Mouse (Mus musculus): ENCODE measurements around the gene Chst11. TPM values are rescaled to one million over a fixed set of nuclear protein-coding genes. Genes with fewer than 3 reads are reported as not detected.

Gene Chst11
- polyA plus RNA-seq, 1 experiment: 22.7 TPM

DNA sequence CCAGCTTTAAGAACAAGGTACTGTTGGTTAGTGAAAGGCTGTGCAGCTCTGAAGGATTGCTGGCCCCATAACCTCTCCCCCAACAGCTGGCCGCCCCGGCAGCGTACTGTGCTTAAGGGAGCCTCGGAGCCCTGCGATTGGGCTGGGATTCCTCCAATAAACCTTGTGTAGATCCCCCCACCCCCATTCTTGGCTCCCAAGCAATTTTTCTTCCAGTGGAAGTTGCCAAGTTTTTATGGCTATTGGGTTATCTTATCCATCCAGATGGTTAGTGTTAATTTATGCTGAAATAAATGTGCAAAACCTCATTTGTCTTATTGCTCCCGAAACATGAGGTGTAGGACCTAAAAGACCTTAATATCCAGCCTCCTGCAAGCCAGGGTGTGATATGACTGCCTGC, 166.1 kb downstream of the Chst11 start:
- no peak for TF ChIP-seq CTCF (IDR thresholded peaks at IDR 0.05; ENCODE audit: borderline replicate concordance, extremely low read depth, insufficient read depth, insufficient read length)
- TF ChIP-seq POLR2A (IDR thresholded peaks at IDR 0.05; ENCODE audit: borderline replicate concordance, extremely low read depth, insufficient read depth, insufficient read length, poor library complexity, severe bottlenecking): no peak
- DNase-seq (ENCODE audit: low read depth): peak; percentile 75

DNA sequence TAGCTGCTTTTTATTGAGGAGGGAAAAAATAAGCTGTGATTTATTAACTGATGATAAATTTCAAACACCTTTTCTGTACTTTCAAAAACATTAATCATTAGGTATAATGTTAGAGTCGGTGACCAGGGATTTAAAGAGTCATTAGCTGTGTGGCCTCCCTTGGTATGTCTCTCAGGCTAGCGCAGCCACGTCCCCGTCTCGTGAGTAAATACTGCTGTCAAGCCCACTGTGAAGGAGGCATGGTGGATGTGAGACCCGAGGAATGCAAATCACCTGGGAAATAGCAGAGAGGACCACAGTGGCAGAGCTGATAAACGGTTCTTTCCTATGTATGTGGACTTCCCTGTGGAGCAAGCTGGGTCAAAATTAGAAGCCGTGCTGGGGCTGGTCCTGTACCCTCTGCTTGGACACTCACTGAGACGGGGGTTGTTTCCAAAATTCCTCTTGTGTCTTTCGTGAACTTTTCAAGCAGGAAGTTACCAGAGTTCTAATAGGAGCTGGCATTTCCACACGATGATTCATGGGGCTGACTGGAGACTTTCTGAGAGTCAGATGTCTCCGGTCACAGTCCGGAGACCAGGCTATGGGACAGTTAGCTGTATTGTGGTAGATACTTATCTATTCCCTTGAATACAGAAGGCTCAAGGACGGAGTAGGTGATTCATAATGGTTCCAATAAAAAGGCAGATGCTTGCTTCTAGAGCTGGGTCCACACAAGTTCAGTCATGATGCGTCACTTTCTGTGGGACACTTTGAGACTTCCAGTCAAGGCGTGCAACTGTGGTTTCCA, 166.8 kb downstream of the Chst11 start:
- no peak for TF ChIP-seq POLR2A (IDR thresholded peaks at IDR 0.05; ENCODE audit: borderline replicate concordance, extremely low read depth, insufficient read depth, insufficient read length, poor library complexity, severe bottlenecking)
- TF ChIP-seq CTCF (IDR thresholded peaks at IDR 0.05; ENCODE audit: borderline replicate concordance, extremely low read depth, insufficient read depth, insufficient read length): no peak
- no peak for DNase-seq (ENCODE audit: low read depth)

DNA sequence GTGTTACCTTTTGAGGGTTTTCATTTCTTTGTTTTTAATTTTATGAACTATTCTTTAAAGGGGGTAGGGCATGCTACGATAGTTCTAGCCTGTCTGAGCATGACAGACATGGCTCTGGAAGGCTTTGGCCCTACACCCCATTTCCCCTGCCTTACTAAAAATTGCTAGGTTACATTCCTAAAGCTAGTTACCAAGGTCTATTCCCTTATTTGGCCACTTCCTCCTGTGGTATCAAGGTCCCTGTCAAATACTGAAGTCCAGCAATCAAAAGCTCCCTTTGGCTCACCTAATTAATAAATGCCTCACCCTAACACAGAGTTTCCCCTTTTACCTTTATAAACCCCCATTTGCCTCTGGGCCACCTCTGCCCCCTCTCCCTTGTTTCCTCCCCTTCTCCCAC, 167.4 kb downstream of the Chst11 start:
- no peak for TF ChIP-seq POLR2A (IDR thresholded peaks at IDR 0.05; ENCODE audit: borderline replicate concordance, extremely low read depth, insufficient read depth, insufficient read length, poor library complexity, severe bottlenecking)
- TF ChIP-seq CTCF (IDR thresholded peaks at IDR 0.05; ENCODE audit: borderline replicate concordance, extremely low read depth, insufficient read depth, insufficient read length): no peak
- no peak for DNase-seq (ENCODE audit: low read depth)

DNA sequence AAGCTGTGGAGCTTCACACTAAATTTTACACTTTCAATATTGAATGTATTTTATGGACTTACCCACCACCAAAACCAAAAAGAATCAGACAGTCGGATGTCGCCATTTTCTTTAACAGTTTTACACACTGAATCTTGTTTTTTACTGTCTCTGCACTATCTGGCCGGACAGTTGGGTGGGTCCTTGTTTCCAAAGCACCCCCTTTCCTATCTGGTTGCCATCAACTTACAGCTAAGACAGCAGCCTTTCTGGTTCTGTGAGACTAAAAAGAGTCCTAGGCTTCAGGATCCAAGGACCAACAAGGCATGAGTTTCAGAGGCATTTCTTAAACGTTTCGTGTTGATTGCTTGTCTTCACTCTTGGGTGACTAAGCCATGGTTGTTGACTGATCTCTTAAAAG, 168.1 kb downstream of the Chst11 start:
- no peak for DNase-seq (ENCODE audit: low read depth)
- no peak for TF ChIP-seq POLR2A (IDR thresholded peaks at IDR 0.05; ENCODE audit: borderline replicate concordance, extremely low read depth, insufficient read depth, insufficient read length, poor library complexity, severe bottlenecking)
- TF ChIP-seq CTCF (IDR thresholded peaks at IDR 0.05; ENCODE audit: borderline replicate concordance, extremely low read depth, insufficient read depth, insufficient read length): no peak

DNA sequence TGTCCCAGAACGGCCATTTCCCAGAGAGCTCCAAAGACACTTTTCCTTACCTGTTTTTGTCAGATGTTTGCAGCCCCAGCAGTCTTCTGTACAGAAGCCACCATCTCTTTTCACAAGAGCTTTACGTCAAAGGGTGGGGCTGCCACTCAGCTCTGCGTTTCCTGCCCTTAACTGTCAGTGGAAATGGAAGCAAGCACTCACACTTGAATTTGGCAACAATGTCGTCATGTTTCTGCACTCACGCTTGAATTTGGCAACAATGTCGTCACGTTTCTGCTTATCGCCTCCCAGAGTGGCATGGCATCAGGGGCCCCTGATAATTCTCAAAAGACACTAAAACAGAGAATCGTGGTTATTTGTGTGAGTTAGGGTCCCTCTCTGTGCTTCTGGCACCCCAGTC, 168.6 kb downstream of the Chst11 start:
- DNase-seq (ENCODE audit: low read depth): no peak
- no peak for TF ChIP-seq CTCF (IDR thresholded peaks at IDR 0.05; ENCODE audit: borderline replicate concordance, extremely low read depth, insufficient read depth, insufficient read length)
- no peak for TF ChIP-seq POLR2A (IDR thresholded peaks at IDR 0.05; ENCODE audit: borderline replicate concordance, extremely low read depth, insufficient read depth, insufficient read length, poor library complexity, severe bottlenecking)

DNA sequence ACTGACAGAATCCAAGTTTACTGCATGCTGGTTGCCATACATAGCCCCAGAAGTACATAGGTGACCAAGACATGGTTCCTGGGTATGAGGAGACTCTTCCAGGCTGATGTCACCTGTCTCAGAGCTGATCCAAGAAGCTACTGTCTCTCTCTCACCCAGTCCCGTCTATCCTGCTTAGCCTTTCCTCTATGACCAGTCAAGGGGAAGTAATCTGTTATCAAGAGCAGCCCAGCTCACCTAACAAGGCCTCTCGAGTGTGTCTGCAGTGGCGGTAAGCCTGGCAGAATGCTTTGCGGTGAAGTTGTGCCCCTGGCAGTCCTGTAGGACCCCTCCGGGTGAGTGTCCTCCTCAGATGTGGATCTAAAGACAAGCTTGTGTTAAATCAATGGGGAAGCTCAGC, 172.0 kb downstream of the Chst11 start:
- TF ChIP-seq POLR2A (IDR thresholded peaks at IDR 0.05; ENCODE audit: borderline replicate concordance, extremely low read depth, insufficient read depth, insufficient read length, poor library complexity, severe bottlenecking) (no peak), CTCF (IDR thresholded peaks at IDR 0.05; ENCODE audit: borderline replicate concordance, extremely low read depth, insufficient read depth, insufficient read length) (no peak)
- DNase-seq (ENCODE audit: low read depth): no peak

DNA sequence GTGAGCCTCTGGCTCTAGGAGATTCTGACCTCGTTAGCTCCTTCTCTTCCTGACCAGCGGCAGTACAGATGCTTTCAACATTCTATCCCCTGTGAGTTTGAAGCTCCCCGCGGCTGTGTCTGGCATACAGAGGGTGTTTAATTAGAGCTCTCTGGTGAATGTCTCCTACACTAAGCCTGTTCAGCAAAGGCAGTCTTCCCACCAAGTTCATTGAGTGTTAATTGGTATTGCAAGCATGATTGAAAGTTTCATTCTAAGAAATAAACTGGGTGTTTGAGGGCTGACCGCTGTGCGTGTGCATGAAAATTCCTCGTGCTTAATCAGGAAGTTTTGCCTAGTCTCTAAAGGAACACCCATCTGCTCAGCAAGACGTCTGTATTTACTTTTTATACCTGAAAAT, 173.0 kb downstream of the Chst11 start:
- DNase-seq (ENCODE audit: low read depth): peak; percentile 79
- no peak for TF ChIP-seq POLR2A (IDR thresholded peaks at IDR 0.05; ENCODE audit: borderline replicate concordance, extremely low read depth, insufficient read depth, insufficient read length, poor library complexity, severe bottlenecking)
- TF ChIP-seq CTCF (IDR thresholded peaks at IDR 0.05; ENCODE audit: borderline replicate concordance, extremely low read depth, insufficient read depth, insufficient read length): no peak

DNA sequence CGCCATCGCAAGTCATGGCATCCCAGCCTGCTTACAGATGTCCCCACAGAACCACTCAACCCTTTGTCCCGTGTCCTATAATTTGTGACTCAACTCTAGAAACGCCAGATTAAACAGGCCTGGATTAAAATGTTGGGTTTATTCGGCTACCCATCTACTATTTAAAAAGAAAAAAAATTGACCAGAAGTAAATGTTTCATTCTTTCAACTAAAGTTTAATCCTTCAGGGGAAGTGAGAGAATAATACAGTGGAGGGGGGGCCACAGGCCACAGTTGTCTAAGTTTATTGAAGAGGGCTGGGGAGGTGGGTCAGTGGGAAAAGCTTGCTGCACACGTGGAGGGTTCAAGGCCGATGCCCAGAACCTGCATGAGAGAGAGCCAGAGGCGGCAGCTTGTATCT, 173.9 kb downstream of the Chst11 start:
- TF ChIP-seq CTCF (IDR thresholded peaks at IDR 0.05; ENCODE audit: borderline replicate concordance, extremely low read depth, insufficient read depth, insufficient read length): no peak
- no peak for TF ChIP-seq POLR2A (IDR thresholded peaks at IDR 0.05; ENCODE audit: borderline replicate concordance, extremely low read depth, insufficient read depth, insufficient read length, poor library complexity, severe bottlenecking)
- DNase-seq (ENCODE audit: low read depth): no peak

DNA sequence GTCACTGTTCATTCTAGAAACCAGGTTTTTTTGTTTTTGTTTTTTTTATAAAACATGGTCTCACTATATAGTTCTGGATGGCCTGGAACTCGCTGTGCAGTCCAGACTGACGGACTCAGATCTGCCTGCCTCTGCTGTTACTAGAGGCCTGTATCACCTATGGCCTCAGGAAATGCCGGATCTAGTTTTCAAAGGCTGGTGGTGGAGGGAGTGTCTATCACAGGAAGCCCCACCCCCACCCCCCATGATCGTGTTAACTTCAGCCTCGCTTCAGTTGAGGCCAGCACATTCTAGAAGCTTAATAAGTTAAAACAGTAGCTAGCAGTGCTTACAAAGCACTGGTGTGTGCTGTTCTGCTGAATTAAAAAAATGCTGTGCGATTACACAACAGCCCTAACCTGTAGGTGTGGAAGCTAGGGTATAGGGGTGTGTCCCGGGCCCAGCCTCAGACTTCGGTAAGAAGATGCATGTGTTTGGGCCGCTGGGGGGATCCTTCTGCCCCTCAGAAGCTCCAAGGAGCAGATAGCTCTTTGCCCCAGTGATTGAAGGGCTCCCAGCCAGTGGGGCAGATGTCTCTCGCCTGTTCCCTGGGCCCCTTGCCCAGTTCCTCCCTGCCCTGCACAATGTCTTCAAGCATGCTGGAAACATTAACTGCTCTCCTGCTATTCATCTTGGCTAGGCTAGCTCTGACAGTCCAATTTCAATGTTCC, 176.5 kb downstream of the Chst11 start:
- peak; percentile 87 for DNase-seq (ENCODE audit: low read depth)
- TF ChIP-seq CTCF (IDR thresholded peaks at IDR 0.05; ENCODE audit: borderline replicate concordance, extremely low read depth, insufficient read depth, insufficient read length) (no peak), POLR2A (IDR thresholded peaks at IDR 0.05; ENCODE audit: borderline replicate concordance, extremely low read depth, insufficient read depth, insufficient read length, poor library complexity, severe bottlenecking) (no peak)

DNA sequence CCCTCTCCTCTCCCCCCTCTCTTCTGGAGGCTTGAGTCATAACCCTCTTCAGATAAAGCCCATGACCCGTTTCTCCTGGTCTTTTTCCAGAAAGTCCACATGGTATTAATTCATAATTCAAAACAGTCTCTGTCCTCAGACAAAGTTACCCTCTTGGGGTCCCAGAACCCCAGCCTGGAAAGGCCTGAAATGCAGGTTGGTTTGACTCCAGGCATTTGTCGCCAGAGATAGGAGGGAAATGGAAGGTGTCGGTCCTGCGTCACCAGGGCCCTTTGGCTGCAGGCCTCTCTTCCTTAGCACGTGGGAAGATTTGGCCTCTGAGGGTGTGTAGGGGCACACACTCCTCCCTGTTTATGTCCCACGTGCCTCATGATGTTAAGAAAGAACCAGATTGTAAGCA, 178.6 kb downstream of the Chst11 start:
- no peak for TF ChIP-seq CTCF (IDR thresholded peaks at IDR 0.05; ENCODE audit: borderline replicate concordance, extremely low read depth, insufficient read depth, insufficient read length)
- no peak for TF ChIP-seq POLR2A (IDR thresholded peaks at IDR 0.05; ENCODE audit: borderline replicate concordance, extremely low read depth, insufficient read depth, insufficient read length, poor library complexity, severe bottlenecking)
- DNase-seq (ENCODE audit: low read depth): no peak

DNA sequence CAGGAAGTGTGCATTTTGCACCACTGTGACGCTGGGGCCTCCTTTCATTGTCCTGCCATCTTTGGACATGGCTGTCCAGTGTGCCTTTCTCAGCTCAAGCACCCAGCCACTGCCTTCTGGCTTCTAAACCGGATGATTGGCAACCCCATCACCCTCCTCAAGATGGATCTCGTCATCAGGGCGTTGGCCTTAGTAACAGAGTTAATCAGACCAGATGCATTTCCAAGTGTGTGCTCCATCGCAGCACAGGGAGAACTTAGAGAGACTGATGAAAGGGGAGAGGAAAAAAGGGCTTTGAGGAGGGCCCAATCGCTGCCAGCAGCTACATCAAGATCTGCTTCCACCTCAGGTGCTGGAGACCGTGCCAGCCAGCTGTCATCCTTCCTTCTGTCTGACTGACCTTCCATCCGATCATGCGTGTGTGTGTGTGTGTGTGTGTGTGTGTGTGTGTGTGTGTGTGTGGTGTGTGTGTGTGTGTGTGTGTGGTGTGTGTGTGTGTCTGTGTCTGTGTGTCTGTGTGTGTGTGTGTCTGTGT, 179.7 kb downstream of the Chst11 start:
- TF ChIP-seq CTCF (IDR thresholded peaks at IDR 0.05; ENCODE audit: borderline replicate concordance, extremely low read depth, insufficient read depth, insufficient read length) (no peak), POLR2A (IDR thresholded peaks at IDR 0.05; ENCODE audit: borderline replicate concordance, extremely low read depth, insufficient read depth, insufficient read length, poor library complexity, severe bottlenecking) (no peak)
- DNase-seq (ENCODE audit: low read depth): peak; percentile 64
